Mouse (Mus musculus): ENCODE data around the gene Nid1. TPM values are rescaled to one million over a fixed set of nuclear protein-coding genes. Genes with fewer than 3 reads are reported as not detected.

Nid1 gene
- total RNA-seq, 1 experiment from 2014 or later, result not detected

Other genes with a start within 250 kb of the Nid1 start
- 0.39 and 0.73 TPM in 2 replicates for gene Gpr137b, start 43.5 kb upstream of the Nid1 start, total RNA-seq (2017)
- gene Lyst, start 152.8 kb downstream of the Nid1 start, total RNA-seq (2017), result 22.9 and 25.0 TPM in 2 replicates

Measured in common myeloid progenitor, adult 5-6 weeks (primary cell).